Mouse (Mus musculus): ENCODE data around the gene Ogt.

GRCm38 (mm10) chrX:101638856-101639255, 1.0 kb upstream of the Ogt start:
- no peak for TF ChIP-seq POLR2A (IDR thresholded peaks at IDR 0.05; ENCODE audit: borderline replicate concordance, extremely low read depth, insufficient read depth, insufficient read length, poor library complexity, severe bottlenecking)
- TF ChIP-seq CTCF (IDR thresholded peaks at IDR 0.05; ENCODE audit: borderline replicate concordance, extremely low read depth, insufficient read depth, insufficient read length), result no peak
